Mouse (Mus musculus) heart, adult 2 months (tissue): Measurements from ENCODE around the gene Rab6a.

Source experiments
- CTCF ChIP-seq: fragments of 200-600 bp; IDR thresholded peaks from 2 replicates; pipeline ENCODE4 v1.8.1; 2022; ENCODE audit warnings: antibody characterized with exemption, mild to moderate bottlenecking, moderate library complexity
- POLR2A ChIP-seq: fragments of 200-500 bp; IDR thresholded peaks from 2 replicates; pipeline ENCODE4 v1.6.1; 2011; ENCODE audit warnings: mild to moderate bottlenecking, low read depth, low read length, control low read depth; ENCODE audit not compliant: insufficient read depth

- TF ChIP-seq POLR2A (no peak), CTCF (no peak)
Measured at GRCm38 (mm10) chr7:100559331-100559730, 47.9 kb upstream of the Rab6a start.
